Mouse (Mus musculus) ES-E14 (cell line): ENCODE data around the gene Slc34a2.

Experiments
- CHD2 ChIP-seq: IDR thresholded peaks from 2 replicates; pipeline ENCODE4 v1.6.1; 2014; ENCODE audit warnings: mild to moderate bottlenecking, low read depth, low read length, inconsistent platforms
- MAFK ChIP-seq: IDR thresholded peaks from 2 replicates; pipeline ENCODE4 v1.6.1; 2014; ENCODE audit warnings: mild to moderate bottlenecking, low read depth, low read length, inconsistent platforms; ENCODE audit not compliant: insufficient read depth
- ZNF384 ChIP-seq: IDR thresholded peaks from 2 replicates; pipeline ENCODE4 v1.6.1; 2012; ENCODE audit warnings: low read depth, low read length, inconsistent platforms

- TF ChIP-seq MAFK = no peak
- no peak for TF ChIP-seq CHD2
- no peak for TF ChIP-seq ZNF384
Observed at GRCm38 (mm10) chr5:53053246-53053645, 15.4 kb downstream of the Slc34a2 start.
